Mouse (Mus musculus): Measurements from ENCODE around the gene Nhlh2. TPM values are rescaled to one million over a fixed set of nuclear protein-coding genes. Genes with fewer than 3 reads are reported as not detected.

Gene Nhlh2
- polyA plus RNA-seq, 1 experiment from 2014 or later, result 19.2 TPM

GRCm38 (mm10) chr3:101997851-101998250 lies 12.0 kb upstream of the Nhlh2 start:
- ATAC-seq (ENCODE audit: low FRiP score), result no peak
- WGBS, result 99% methylated on average over 3 of the region's 3 CpGs
- Histone ChIP-seq H3K9me3 (replicated peaks) (no peaks in the 10 kb centered on the region), H3K36me3 (no peaks in the 10 kb centered on the region), H3K27ac (replicated peaks) (no peak overlapping the region), H3K27me3 (replicated peaks) (no peaks in the 10 kb centered on the region), H3K9ac (replicated peaks) (no peak overlapping the region), H3K4me1 (no peaks in the 10 kb centered on the region), H3K4me2 (no peak overlapping the region), H3K4me3 (replicated peaks) (no peak overlapping the region)

GRCm38 (mm10) chr3:102010681-102011317 lies 923 bp downstream of the Nhlh2 start:
- H3K4me2 ChIP-seq, result peak overlapping the region; percentile 75
- H3K4me1 ChIP-seq, result peaks cover 25% of the 10 kb centered on the region
- H3K4me3 ChIP-seq (replicated peaks), result peak overlapping the region; percentile 57
- H3K9ac ChIP-seq (replicated peaks), result peak overlapping the region; percentile 76
- peak overlapping the region; percentile 96 for H3K27ac ChIP-seq (replicated peaks)
- WGBS, result 2% methylated on average over 24 of the region's 24 CpGs
- no peaks in the 10 kb centered on the region for H3K36me3 ChIP-seq
- no peaks in the 10 kb centered on the region; the same call in 1 of the 2 replicates for H3K27me3 ChIP-seq (replicated peaks)
- no peaks in the 10 kb centered on the region for H3K9me3 ChIP-seq (replicated peaks)
- no peak for ATAC-seq (ENCODE audit: low FRiP score)

- H3K27me3 ChIP-seq (replicated peaks), result no peaks in the 10 kb centered on the region; the same call in 1 of the 2 replicates
- no peaks in the 10 kb centered on the region for H3K9me3 ChIP-seq (replicated peaks)
- H3K4me2 ChIP-seq, result peak overlapping the region; percentile 75
- H3K9ac ChIP-seq (replicated peaks), result peak overlapping the region; percentile 76
- peak; percentile 55 for ATAC-seq (ENCODE audit: low FRiP score)
- WGBS, result under 1% methylated on average over 48 of the region's 48 CpGs
- peak overlapping the region; percentile 57 for H3K4me3 ChIP-seq (replicated peaks)
- no peaks in the 10 kb centered on the region for H3K36me3 ChIP-seq
- peaks cover 25% of the 10 kb centered on the region for H3K4me1 ChIP-seq
- peak overlapping the region; percentile 96 for H3K27ac ChIP-seq (replicated peaks)
Measured at GRCm38 (mm10) chr3:102011318-102012075, 1.6 kb downstream of the Nhlh2 start.

GRCm38 (mm10) chr3:102012076-102012610 lies 2.3 kb downstream of the Nhlh2 start:
- Histone ChIP-seq H3K4me2 (peak overlapping the region; percentile 75), H3K27ac (replicated peaks) (peak overlapping the region; percentile 96), H3K9me3 (replicated peaks) (no peaks in the 10 kb centered on the region), H3K4me3 (replicated peaks) (peak overlapping the region; percentile 57), H3K36me3 (no peaks in the 10 kb centered on the region), H3K9ac (replicated peaks) (peak overlapping the region; percentile 76), H3K27me3 (replicated peaks) (no peaks in the 10 kb centered on the region; the same call in 1 of the 2 replicates), H3K4me1 (peaks cover 25% of the 10 kb centered on the region)
- ATAC-seq (ENCODE audit: low FRiP score), result peak; percentile 50; the same call in 1 of the 2 replicates
- WGBS, result 3% methylated on average over 23 of the region's 23 CpGs

- peaks cover 25% of the 10 kb centered on the region for H3K4me1 ChIP-seq
- H3K4me2 ChIP-seq, result peak overlapping the region; percentile 75
- no peaks in the 10 kb centered on the region; the same call in 1 of the 2 replicates for H3K27me3 ChIP-seq (replicated peaks)
- ATAC-seq (ENCODE audit: low FRiP score), result peak; percentile 32; the same call in 1 of the 2 replicates
- no peaks in the 10 kb centered on the region for H3K36me3 ChIP-seq
- peak overlapping the region; percentile 76 for H3K9ac ChIP-seq (replicated peaks)
- peak overlapping the region; percentile 57 for H3K4me3 ChIP-seq (replicated peaks)
- peak overlapping the region; percentile 96 for H3K27ac ChIP-seq (replicated peaks)
- no peaks in the 10 kb centered on the region for H3K9me3 ChIP-seq (replicated peaks)
- WGBS, result 1% methylated on average over 53 of the region's 53 CpGs
Measured at GRCm38 (mm10) chr3:102012611-102013211, 2.8 kb downstream of the Nhlh2 start.

- no peak overlapping the region for H3K4me2 ChIP-seq
- ATAC-seq (ENCODE audit: low FRiP score), result no peak
Measured at GRCm38 (mm10) chr3:102020604-102021003, 10.7 kb downstream of the Nhlh2 start.

GRCm38 (mm10) chr3:102022721-102023120 lies 12.8 kb downstream of the Nhlh2 start:
- no peak for ATAC-seq (ENCODE audit: low FRiP score)
- H3K4me1 ChIP-seq, result peaks cover 11% of the 10 kb centered on the region
- H3K36me3 ChIP-seq, result no peaks in the 10 kb centered on the region
- H3K27me3 ChIP-seq (replicated peaks), result no peaks in the 10 kb centered on the region
- no peaks in the 10 kb centered on the region for H3K9me3 ChIP-seq (replicated peaks)
- H3K27ac ChIP-seq (replicated peaks), result no peak overlapping the region
- no peak overlapping the region for H3K9ac ChIP-seq (replicated peaks)
- H3K4me3 ChIP-seq (replicated peaks), result no peak overlapping the region
- WGBS, result 20% methylated on average over 2 of the region's 2 CpGs
- 0 out of 2 replicates have a peak overlapping the region, but pooled peaks have one; percentile 65 for H3K4me2 ChIP-seq

More at GRCm38 (mm10) chr3:102020604-102021003, 10.7 kb downstream of the Nhlh2 start:
- Histone ChIP-seq H3K27me3 (replicated peaks) (no peaks in the 10 kb centered on the region; the same call in 1 of the 2 replicates), H3K4me1 (peaks cover 11% of the 10 kb centered on the region), H3K4me3 (replicated peaks) (no peak overlapping the region), H3K27ac (replicated peaks) (no peak overlapping the region), H3K9me3 (replicated peaks) (no peaks in the 10 kb centered on the region), H3K36me3 (no peaks in the 10 kb centered on the region), H3K9ac (replicated peaks) (no peak overlapping the region)
- 56% methylated on average over 1 of the region's 1 CpGs for WGBS

- under 1% methylated on average over 28 of the region's 31 CpGs for WGBS
- H3K36me3 ChIP-seq, result no peaks in the 10 kb centered on the region
- peak overlapping the region; percentile 65 for H3K4me2 ChIP-seq
- H3K9me3 ChIP-seq (replicated peaks), result no peaks in the 10 kb centered on the region
- peaks cover 11% of the 10 kb centered on the region for H3K4me1 ChIP-seq
- H3K4me3 ChIP-seq (replicated peaks), result peak overlapping the region; percentile 27
- ATAC-seq (ENCODE audit: low FRiP score), result peak; percentile 59; the same call in 1 of the 2 replicates
- H3K27ac ChIP-seq (replicated peaks), result 0 out of 2 replicates have a peak overlapping the region, but pooled peaks have one; percentile 23
- no peak overlapping the region for H3K9ac ChIP-seq (replicated peaks)
- H3K27me3 ChIP-seq (replicated peaks), result no peaks in the 10 kb centered on the region
Measured at GRCm38 (mm10) chr3:102023337-102023736, 13.5 kb downstream of the Nhlh2 start.

- no peaks in the 10 kb centered on the region for H3K36me3 ChIP-seq
- H3K4me1 ChIP-seq, result peaks cover 11% of the 10 kb centered on the region
- H3K27ac ChIP-seq (replicated peaks), result no peak overlapping the region
- 0 out of 2 replicates have a peak, but pooled peaks have one; percentile 25 for ATAC-seq (ENCODE audit: low FRiP score)
- no peaks in the 10 kb centered on the region for H3K9me3 ChIP-seq (replicated peaks)
- WGBS, result 6% methylated on average over 5 of the region's 5 CpGs
- no peaks in the 10 kb centered on the region for H3K27me3 ChIP-seq (replicated peaks)
- H3K4me3 ChIP-seq (replicated peaks), result peak overlapping the region; percentile 27
- H3K9ac ChIP-seq (replicated peaks), result no peak overlapping the region
- peak overlapping the region; percentile 65 for H3K4me2 ChIP-seq
Measured at GRCm38 (mm10) chr3:102023829-102024228, 14.0 kb downstream of the Nhlh2 start.

- Histone ChIP-seq H3K9me3 (replicated peaks) (no peaks in the 10 kb centered on the region), H3K4me3 (replicated peaks) (no peak overlapping the region), H3K4me2 (no peak overlapping the region), H3K27me3 (replicated peaks) (no peaks in the 10 kb centered on the region), H3K4me1 (peaks cover 11% of the 10 kb centered on the region), H3K36me3 (no peaks in the 10 kb centered on the region), H3K9ac (replicated peaks) (no peak overlapping the region), H3K27ac (replicated peaks) (no peak overlapping the region)
- ATAC-seq (ENCODE audit: low FRiP score), result no peak
- WGBS, result 28% methylated on average over 9 of the region's 9 CpGs
Measured at GRCm38 (mm10) chr3:102024981-102025451, 15.1 kb downstream of the Nhlh2 start.

- 69% methylated on average over 5 of the region's 5 CpGs for WGBS
- Histone ChIP-seq H3K4me1 (peaks cover 11% of the 10 kb centered on the region), H3K4me3 (replicated peaks) (no peak overlapping the region), H3K27ac (replicated peaks) (no peak overlapping the region), H3K4me2 (no peak overlapping the region), H3K36me3 (no peaks in the 10 kb centered on the region), H3K27me3 (replicated peaks) (no peaks in the 10 kb centered on the region), H3K9ac (replicated peaks) (no peak overlapping the region), H3K9me3 (replicated peaks) (no peaks in the 10 kb centered on the region)
- no peak for ATAC-seq (ENCODE audit: low FRiP score)
Measured at GRCm38 (mm10) chr3:102025659-102026058, 15.8 kb downstream of the Nhlh2 start.
